Mouse (Mus musculus) adrenal gland, postnatal 14 days (tissue): ENCODE results near the gene 1110065P20Rik. TPM values are rescaled to one million over a fixed set of nuclear protein-coding genes. Genes with fewer than 3 reads are reported as not detected.

Experiments
- total RNA-seq: library from RNA; stranded (reverse); gene quantifications from 2 replicates; pipeline ENCODE4 v1.2.3, GENCODE M21; 2021

Gene 1110065P20Rik
- total RNA-seq, 1 experiment from 2014 or later = 50.1 TPM

Other genes with a start within 250 kb of the 1110065P20Rik start
- not detected in 2 replicates for gene 3100002H09Rik, start 240.4 kb downstream of the 1110065P20Rik start, total RNA-seq
- gene Pou3f1, start 194.4 kb downstream of the 1110065P20Rik start, total RNA-seq = 0.11 and 0.19 TPM in 2 replicates
- gene Utp11, start 157.6 kb downstream of the 1110065P20Rik start, total RNA-seq = 34.1 and 37.3 TPM in 2 replicates
- 7.3 and 8.5 TPM in 2 replicates for gene Fhl3, start 150.5 kb downstream of the 1110065P20Rik start, total RNA-seq
- 41.5 and 42.8 TPM in 2 replicates for gene Sf3a3, start 136.4 kb downstream of the 1110065P20Rik start, total RNA-seq
- gene Inpp5b, start 109.3 kb downstream of the 1110065P20Rik start, total RNA-seq = 23.8 and 24.6 TPM in 2 replicates
- 21.1 and 22.5 TPM in 2 replicates for gene Mtf1, start 49.1 kb downstream of the 1110065P20Rik start, total RNA-seq
- 36.4 and 38.7 TPM in 2 replicates for gene Yrdc, start 517 bp downstream of the 1110065P20Rik start, total RNA-seq
- gene Maneal, start 11.0 kb upstream of the 1110065P20Rik start, total RNA-seq = 3.6 and 4.1 TPM in 2 replicates
- 4.4 and 4.7 TPM in 2 replicates for gene Epha10, start 29.7 kb upstream of the 1110065P20Rik start, total RNA-seq
- gene 9930104L06Rik, start 85.9 kb upstream of the 1110065P20Rik start, total RNA-seq = 12.9 and 13.4 TPM in 2 replicates
- gene Cdca8, start 88.1 kb upstream of the 1110065P20Rik start, total RNA-seq = 14.9 and 15.3 TPM in 2 replicates
- gene Rspo1, start 135.2 kb upstream of the 1110065P20Rik start, total RNA-seq = 4.2 and 5.3 TPM in 2 replicates
- gene Gnl2, start 165.4 kb upstream of the 1110065P20Rik start, total RNA-seq = 53.7 and 64.9 TPM in 2 replicates
- gene Dnali1, start 214.5 kb upstream of the 1110065P20Rik start, total RNA-seq = not detected in 2 replicates
- 17.1 and 17.8 TPM in 2 replicates for gene Snip1, start 215.5 kb upstream of the 1110065P20Rik start, total RNA-seq
- 28.9 and 33.0 TPM in 2 replicates for gene Meaf6, start 233.9 kb upstream of the 1110065P20Rik start, total RNA-seq